Mouse (Mus musculus) adipocyte (in vitro differentiated cells): Measurements from ENCODE around the gene Kdelr2.
"Not testable (repeated sequence)": the region's sequence is repeated elsewhere in the genome, so short reads cannot be mapped to it uniquely, and the experiment has no call there.

ENCODE experiments used
- DNase-seq: peaks from one replicate; pipeline ENCODE4 v3.0.0-alpha.2; 2016; ENCODE audit warnings: low spot score

Gene Kdelr2

GRCm38 (mm10) chr5:143403221-143404147 is at the start of gene Kdelr2:
Gene Kdelr2 (plus strand): TSS chr5:143403838.
- peak; percentile 89 for DNase-seq

DNA sequence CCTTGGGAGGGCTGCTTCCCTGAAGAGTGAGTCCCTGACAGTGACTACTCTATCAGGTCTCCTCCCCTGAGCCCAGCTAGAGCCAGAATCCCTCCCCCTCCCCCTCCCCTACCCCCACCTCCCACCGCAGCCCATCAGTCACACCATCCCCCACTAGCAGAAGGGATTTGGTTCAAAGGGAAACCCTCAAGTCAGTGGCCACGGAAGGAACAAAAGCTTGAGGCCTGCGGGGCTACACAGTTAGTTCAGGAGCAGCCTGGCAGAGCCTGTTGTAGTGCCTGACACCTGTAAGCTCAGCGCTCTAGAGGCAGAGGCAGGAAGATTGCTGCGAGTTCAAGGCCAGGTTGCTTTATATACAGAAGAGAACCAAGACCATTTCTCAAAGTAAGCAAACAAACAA is 47.6 kb upstream of the Kdelr2 start:
- DNase-seq: no peak

- DNase-seq: no peak
These were observed 46.8 kb upstream of the Kdelr2 start, which contains the start of gene Grid2ip for GRCm38 (mm10) chr5:143356686-143357388. Gene Grid2ip (plus strand): TSS chr5:143357338.

GRCm38 (mm10) chr5:143357564-143357963 is 46.1 kb upstream of the Kdelr2 start:
- DNase-seq: no peak

GRCm38 (mm10) chr5:143359263-143359662 is 44.4 kb upstream of the Kdelr2 start:
- DNase-seq: no peak

- no peak for DNase-seq
These were observed 43.6 kb upstream of the Kdelr2 start for GRCm38 (mm10) chr5:143360000-143360399.

DNA sequence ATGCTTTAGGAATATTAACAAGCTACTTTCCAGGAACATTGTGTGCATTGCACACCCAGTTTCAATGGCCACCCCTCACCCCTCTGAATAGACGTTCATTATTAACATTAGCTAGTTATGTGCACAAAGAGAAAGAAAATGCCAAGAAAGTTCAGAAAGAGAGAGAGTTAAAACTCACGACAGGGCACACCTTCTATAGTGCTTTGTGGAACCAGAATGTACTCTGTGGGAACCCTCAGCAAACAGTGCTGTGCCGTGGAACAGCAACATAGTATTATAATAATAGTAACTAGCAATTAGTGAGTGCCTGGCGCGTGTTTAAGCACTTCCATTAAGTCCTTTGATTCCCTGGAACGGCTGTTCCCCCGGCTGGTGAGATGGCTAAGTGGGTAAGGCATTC is 42.2 kb upstream of the Kdelr2 start:
- no peak for DNase-seq

- no peak for DNase-seq
These were observed 39.7 kb upstream of the Kdelr2 start for GRCm38 (mm10) chr5:143363678-143364615.

DNA sequence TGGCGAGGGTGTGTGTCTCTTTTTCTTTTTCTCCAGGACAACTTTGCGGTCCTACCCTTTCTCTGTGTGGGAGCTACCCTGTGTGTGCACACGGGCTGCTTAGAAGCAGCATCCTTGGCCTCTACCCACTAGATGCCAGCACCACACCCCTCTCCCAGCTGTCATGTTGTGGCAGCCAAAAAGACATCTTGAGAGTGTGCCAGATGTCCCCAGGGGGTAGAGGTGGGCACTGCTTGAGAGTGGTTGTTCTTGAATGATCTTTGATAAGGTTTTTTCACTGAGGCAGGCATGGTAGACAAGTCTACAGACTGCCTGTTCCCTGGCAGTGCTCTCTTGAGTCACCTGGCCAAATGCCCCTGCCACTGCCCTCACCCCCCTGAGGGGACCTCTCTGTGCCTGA is 35.7 kb upstream of the Kdelr2 start:
- DNase-seq: no peak

GRCm38 (mm10) chr5:143369611-143370255 is 33.9 kb upstream of the Kdelr2 start:
- no peak for DNase-seq

DNA sequence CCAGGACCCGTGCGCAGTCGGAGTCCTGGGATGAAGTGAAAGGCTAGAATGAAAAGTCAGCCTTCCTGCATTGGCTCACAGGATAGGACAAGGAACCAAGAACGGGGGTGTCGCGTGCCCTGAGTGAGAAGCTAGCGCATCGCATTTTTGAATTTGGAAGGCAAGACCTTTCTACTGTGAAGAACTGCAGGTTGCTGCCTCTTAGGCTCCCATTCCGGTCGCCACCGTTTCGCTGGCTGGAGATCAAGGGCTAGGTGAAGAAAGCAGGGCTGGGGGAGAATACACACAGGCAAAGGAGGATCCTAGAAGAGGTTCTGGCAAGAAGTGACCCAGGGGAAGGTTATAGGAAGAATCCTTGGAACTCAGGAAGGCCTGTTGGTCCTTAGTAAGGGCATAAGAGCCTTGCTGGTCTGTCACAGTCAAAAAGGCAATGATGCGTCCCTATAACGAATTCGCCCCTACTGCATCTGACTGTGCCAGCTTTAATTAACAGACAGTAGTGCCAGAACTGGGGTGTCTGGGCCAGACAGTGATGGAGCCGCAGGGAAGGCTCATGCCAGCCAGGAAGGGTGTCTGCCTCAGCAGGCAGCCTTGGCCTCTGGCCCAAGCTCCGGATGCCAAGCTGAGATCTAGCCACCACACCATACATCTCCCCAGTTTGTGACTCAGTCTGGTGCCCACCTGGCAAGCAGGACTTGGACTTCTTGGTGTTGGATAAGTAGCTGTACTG is 33.1 kb upstream of the Kdelr2 start:
- no peak for DNase-seq

DNA sequence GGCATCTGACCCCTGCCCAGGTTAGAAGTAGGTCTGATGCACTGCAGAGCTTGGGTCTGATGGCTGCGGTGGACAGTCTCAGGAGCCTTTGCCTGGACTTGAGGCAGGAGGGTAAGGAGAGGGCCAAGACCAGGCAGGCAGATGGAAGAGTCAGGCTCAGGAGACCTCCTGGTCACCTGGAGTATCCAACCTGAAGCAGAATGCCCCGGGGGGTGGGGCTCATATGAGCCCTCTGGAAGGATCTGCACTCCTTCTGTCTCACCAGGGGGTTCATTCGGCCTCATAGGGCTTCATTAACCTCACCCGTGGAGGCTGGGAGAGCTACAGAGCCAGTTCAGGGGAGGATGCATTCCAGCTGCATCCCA is 32.5 kb upstream of the Kdelr2 start:
- DNase-seq: no peak

GRCm38 (mm10) chr5:143372818-143373217 is 30.8 kb upstream of the Kdelr2 start:
- no peak for DNase-seq

DNA sequence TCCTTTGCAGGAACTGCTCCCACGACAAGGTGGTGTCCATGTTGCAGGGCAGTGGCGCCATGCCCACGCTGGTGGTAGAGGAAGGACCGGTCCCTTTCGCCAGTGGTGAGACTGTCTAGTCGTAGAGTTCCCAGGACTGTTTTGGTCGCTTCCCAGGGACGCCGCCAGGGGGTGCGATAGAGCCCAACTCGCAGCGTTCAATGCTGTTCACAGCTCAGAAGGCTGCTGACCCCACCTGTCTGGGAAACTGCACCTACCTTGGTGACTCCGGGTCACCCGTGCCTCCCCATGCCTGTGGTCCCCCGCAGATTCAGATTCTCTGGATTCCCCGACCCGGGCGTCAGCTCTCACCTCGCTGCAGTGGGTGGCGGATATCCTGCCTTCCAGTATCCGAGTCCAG is 28.4 kb upstream of the Kdelr2 start:
- no peak for DNase-seq

GRCm38 (mm10) chr5:143376156-143376555 is 27.5 kb upstream of the Kdelr2 start:
- no peak for DNase-seq

DNA sequence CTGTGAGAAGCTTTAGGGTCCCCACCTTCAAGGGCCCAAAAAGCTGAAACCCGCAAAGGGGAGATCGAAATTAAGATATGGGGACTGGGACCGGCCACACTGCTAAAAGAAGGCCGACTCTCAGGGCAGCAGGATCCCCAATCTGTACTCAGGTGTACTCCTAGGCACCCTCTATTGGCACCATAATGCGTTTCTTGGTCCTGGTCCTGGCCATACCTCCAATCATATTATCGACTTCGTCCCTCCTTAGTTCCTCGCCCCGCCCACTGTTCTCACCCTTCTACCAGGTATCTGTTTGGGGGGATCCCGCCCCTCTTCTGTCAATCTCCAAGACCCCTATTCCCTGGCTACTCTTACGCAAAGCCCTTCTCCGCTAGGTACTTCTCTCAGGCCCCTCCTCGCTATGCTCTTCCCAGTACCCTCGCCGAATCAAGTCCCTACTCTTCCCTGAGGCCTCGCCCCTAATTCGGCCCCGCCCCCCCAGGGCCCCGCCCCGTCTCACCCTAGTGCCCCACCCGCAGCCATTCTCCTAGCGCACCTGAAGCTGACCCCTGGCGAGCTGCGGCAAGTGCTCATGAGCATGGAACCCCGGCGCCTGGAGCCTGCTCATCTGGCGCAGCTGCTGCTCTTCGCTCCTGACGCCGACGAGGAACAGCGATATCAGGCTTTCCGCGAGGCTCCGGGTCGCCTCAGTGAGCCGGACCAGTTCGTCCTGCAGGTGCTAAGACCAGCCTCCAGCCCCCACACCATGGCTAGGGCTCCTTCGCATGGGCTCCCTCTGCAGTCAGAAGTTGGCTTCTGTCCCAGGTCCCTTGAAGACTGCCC is 16.6 kb upstream of the Kdelr2 start:
- DNase-seq: no peak

- no peak for DNase-seq
These were observed 9.5 kb upstream of the Kdelr2 start for GRCm38 (mm10) chr5:143394184-143394583.

DNA sequence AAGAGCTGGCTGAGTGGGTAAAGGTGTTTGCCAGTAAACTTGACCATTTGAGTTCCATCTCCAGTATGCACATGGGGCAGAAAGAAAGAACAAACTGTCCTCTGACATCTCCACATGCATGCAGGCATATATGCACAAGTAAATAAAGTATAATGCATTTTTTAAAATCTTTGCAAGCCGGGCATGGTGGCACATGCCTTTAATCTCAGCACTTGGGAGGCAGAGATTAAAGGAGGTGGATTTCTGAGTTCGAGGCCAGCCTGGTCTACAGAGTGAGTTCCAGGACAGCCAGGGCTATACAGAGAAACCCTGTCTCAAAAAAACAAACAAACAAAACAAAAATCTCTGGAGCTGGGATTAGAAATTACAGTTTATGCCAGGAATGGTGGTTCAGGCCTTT is 8.7 kb upstream of the Kdelr2 start:
- DNase-seq: not testable (repeated sequence)

DNA sequence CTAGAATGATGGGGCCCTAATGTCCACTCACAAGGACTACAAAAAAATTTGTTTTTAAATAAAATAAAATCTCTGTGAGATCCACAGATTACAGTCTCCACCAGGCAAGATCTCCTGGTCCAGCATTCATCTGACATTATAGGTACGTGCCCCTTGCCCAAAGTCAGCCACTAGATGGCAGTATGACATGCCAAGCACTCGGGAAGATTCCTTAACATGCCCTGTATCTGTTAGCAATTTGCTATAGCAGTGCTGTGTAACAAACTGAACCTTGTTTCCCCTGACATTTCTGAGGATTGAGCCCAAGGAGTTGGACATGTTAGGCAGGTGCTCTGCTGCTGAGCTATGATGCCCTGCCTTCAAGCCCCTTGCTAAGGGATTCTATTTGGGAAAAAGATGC is 8.0 kb upstream of the Kdelr2 start:
- DNase-seq: peak; percentile 22

DNA sequence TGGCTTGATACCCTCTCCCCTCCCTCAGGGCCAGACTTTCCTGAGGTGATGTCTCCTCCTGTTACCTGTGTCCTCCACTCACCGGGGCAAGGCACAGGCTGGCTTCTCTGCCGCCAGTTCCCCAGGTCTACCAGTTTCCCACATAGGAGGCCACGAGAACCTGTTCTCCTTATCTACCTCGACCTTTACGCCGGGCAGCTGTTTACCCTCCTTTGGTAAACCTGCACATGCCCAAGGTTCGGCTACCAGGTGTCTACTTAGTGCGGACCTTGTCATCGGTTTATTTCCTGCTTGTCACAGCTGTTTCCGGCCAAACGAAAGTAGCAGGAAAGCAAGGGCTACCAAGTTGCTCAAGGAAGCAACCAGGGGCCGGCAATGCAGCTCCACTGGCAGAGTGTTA is 3.1 kb upstream of the Kdelr2 start:
- no peak for DNase-seq
